Mouse (Mus musculus): ENCODE results near the gene Hcrtr2. TPM values are rescaled to one million over a fixed set of nuclear protein-coding genes. Genes with fewer than 3 reads are reported as not detected.

Gene Hcrtr2
- polyA plus RNA-seq, 1 experiment from 2014 or later = not detected

DNA sequence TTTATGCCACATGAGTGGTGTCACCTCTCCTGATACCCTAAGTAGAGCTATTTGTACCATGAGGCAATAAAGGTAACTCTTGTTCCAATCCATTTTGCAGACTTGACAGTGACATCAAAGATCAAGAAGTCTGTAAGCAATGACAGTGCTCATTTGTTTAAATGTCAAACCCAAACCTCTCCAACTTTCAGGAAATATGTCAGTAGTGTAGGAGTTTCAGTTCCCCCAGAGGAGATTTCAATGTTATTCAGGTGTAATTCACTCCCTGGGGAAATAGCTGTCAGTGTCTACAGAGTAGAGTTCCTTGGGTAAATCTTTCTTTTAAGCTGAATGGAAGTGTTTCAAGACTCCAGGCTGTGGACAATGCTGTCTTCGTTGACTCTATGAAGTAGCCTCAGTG, 2.9 kb downstream of the Hcrtr2 start:
- H3K9ac ChIP-seq (ENCODE audit: low read depth, low read length) = no peak overlapping the region
- H3K27ac ChIP-seq (ENCODE audit: low read depth, low read length) = no peak overlapping the region
- no peaks in the 10 kb centered on the region for H3K36me3 ChIP-seq (ENCODE audit: control insufficient read depth, insufficient read depth, low read length)
- 77% methylated on average over 1 of the region's 1 CpGs for WGBS
- no peak overlapping the region for H3K4me2 ChIP-seq
- H3K4me1 ChIP-seq (replicated peaks; ENCODE audit: control insufficient read depth, insufficient read depth, low read length) = no peaks in the 10 kb centered on the region
- H3K4me3 ChIP-seq (ENCODE audit: low read depth, low read length) = no peak overlapping the region
- H3K27me3 ChIP-seq (replicated peaks; ENCODE audit: control insufficient read depth, insufficient read depth, low read length) = peaks cover 14% of the 10 kb centered on the region
- no peak for ATAC-seq (replicated peaks; ENCODE audit: low FRiP score)
- no peak for DNase-seq (ENCODE audit: low spot score)
- H3K9me3 ChIP-seq (ENCODE audit: control insufficient read depth, low read length) = no peaks in the 10 kb centered on the region

DNA sequence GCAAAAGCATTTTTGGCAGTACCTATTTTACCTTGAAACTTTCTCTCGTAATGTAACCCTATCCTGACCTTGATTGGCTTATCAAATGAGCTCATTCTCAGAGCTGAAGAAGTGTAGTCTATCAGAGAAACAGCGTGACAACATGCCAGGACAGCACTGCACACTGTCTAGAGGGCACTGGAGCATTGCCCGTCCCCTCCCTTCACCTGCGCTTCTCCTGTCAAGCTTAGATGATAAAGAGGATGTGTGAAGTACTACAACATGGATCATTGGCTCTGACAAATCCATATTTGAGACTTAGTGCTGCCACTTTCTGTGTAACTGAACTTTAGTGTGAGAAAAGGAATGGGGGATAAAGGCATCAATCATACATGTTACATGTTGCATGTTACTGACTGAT, 5.4 kb downstream of the Hcrtr2 start:
- DNase-seq (ENCODE audit: low spot score) = no peak
- no peaks in the 10 kb centered on the region for H3K36me3 ChIP-seq (ENCODE audit: control insufficient read depth, insufficient read depth, low read length)
- H3K9me3 ChIP-seq (ENCODE audit: control insufficient read depth, low read length) = no peaks in the 10 kb centered on the region
- no peak overlapping the region for H3K9ac ChIP-seq (ENCODE audit: low read depth, low read length)
- H3K27ac ChIP-seq (ENCODE audit: low read depth, low read length) = no peak overlapping the region
- ATAC-seq (replicated peaks; ENCODE audit: low FRiP score) = no peak
- no peaks in the 10 kb centered on the region for H3K4me1 ChIP-seq (replicated peaks; ENCODE audit: control insufficient read depth, insufficient read depth, low read length)
- peaks cover 7% of the 10 kb centered on the region; the same call in 1 of the 2 replicates for H3K27me3 ChIP-seq (replicated peaks; ENCODE audit: control insufficient read depth, insufficient read depth, low read length)
- H3K4me3 ChIP-seq (ENCODE audit: low read depth, low read length) = no peak overlapping the region
- no peak overlapping the region for H3K4me2 ChIP-seq
- 72% methylated on average over 4 of the region's 4 CpGs for WGBS

DNA sequence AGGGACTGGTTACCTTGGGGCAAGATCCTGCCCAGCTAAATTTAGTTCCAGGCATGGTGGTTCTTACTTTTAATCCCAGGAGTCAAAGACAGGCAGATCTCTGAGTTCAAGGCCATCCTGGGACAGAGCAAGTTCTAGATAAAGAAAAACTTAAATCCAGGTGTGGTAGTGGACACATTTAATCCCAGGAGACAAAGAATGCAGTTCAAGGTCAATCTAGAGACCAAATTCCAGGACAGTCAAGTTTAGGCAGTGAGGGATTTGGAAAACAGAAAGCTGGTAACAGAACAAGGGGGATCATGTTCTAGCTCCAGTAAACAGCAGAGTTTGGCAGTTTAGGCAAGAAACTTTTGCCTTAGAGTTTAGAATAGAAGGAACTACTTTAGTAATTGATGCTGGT, 8.6 kb downstream of the Hcrtr2 start:
- Histone ChIP-seq H3K36me3 (ENCODE audit: control insufficient read depth, insufficient read depth, low read length) (no peaks in the 10 kb centered on the region), H3K4me2 (no peak overlapping the region), H3K27me3 (replicated peaks; ENCODE audit: control insufficient read depth, insufficient read depth, low read length) (no peaks in the 10 kb centered on the region), H3K27ac (ENCODE audit: low read depth, low read length) (no peak overlapping the region), H3K4me3 (ENCODE audit: low read depth, low read length) (no peak overlapping the region), H3K9me3 (ENCODE audit: control insufficient read depth, low read length) (no peaks in the 10 kb centered on the region), H3K9ac (ENCODE audit: low read depth, low read length) (no peak overlapping the region), H3K4me1 (replicated peaks; ENCODE audit: control insufficient read depth, insufficient read depth, low read length) (no peaks in the 10 kb centered on the region)
- DNase-seq (ENCODE audit: low spot score) = no peak
- no peak for ATAC-seq (replicated peaks; ENCODE audit: low FRiP score)

DNA sequence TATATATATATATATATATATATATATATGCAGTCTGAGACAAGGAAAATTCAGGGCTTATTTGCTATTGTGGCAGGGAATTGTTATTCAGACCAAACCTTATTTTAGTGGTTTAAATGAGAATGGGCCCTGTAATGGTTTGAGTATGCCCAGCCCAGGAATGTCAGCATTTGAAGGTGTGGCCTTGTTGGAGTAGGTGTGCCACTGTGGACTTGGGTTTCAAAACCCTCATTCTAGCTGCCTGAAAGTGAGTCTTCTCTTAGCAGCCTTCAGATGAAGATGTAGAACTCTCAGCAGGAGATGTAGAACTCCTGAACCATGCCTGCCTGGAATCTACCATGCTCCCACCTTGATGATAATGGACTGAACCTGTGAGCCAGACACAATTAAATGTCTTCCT, 9.7 kb downstream of the Hcrtr2 start:
- Histone ChIP-seq H3K9ac (ENCODE audit: low read depth, low read length) (no peak overlapping the region), H3K27ac (ENCODE audit: low read depth, low read length) (no peak overlapping the region), H3K9me3 (ENCODE audit: control insufficient read depth, low read length) (no peaks in the 10 kb centered on the region), H3K4me3 (ENCODE audit: low read depth, low read length) (no peak overlapping the region), H3K4me2 (no peak overlapping the region), H3K4me1 (replicated peaks; ENCODE audit: control insufficient read depth, insufficient read depth, low read length) (no peaks in the 10 kb centered on the region), H3K27me3 (replicated peaks; ENCODE audit: control insufficient read depth, insufficient read depth, low read length) (no peaks in the 10 kb centered on the region), H3K36me3 (ENCODE audit: control insufficient read depth, insufficient read depth, low read length) (no peaks in the 10 kb centered on the region)
- DNase-seq (ENCODE audit: low spot score) = no peak
- no peak for ATAC-seq (replicated peaks; ENCODE audit: low FRiP score)

DNA sequence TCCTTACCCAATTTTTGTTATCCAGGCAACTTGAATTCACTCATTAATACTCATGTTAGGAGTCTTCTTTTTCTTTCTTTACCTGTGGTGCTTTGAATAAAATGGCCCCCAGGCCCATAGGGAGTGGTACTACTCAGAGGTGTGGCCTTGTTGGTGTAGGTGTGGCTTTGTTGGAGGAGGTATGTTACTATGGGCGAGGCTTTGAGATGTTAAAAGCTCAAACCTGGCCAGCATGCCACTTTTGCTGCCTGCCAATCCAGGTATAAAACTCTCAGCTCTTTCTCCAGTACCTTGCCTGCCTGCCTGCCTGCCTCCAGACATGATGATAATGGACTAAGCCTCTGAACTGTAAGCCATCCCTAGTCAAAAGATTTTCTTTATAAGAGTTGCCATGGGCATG, 11.4 kb downstream of the Hcrtr2 start:
- ATAC-seq (replicated peaks; ENCODE audit: low FRiP score) (no peak), DNase-seq (ENCODE audit: low spot score) (no peak)
- no peaks in the 10 kb centered on the region for H3K9me3 ChIP-seq (ENCODE audit: control insufficient read depth, low read length)
- no peaks in the 10 kb centered on the region for H3K27me3 ChIP-seq (replicated peaks; ENCODE audit: control insufficient read depth, insufficient read depth, low read length)
- H3K4me2 ChIP-seq = no peak overlapping the region
- H3K9ac ChIP-seq (ENCODE audit: low read depth, low read length) = no peak overlapping the region
- H3K4me1 ChIP-seq (replicated peaks; ENCODE audit: control insufficient read depth, insufficient read depth, low read length) = no peaks in the 10 kb centered on the region
- no peaks in the 10 kb centered on the region for H3K36me3 ChIP-seq (ENCODE audit: control insufficient read depth, insufficient read depth, low read length)
- H3K27ac ChIP-seq (ENCODE audit: low read depth, low read length) = no peak overlapping the region
- 41% methylated on average over 1 of the region's 1 CpGs for WGBS
- no peak overlapping the region for H3K4me3 ChIP-seq (ENCODE audit: low read depth, low read length)

DNA sequence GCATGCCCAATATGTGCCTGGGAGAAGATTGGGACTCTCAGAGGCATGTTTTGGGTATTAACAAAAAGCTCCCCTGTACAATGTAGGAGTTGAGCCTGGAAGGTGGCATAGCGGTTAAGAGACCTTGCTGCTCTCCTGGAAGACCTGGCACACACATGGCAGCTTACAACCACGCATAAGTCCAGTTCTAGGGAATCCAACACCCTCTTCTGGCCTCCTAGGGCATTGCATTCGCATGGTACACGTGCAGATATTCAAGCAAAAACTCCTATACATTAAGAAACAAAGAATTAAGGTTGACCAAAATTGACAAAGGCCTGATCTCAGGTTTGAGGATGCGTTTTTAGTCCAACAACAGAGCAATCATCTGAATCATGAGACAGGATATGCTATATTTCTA, 32.3 kb downstream of the Hcrtr2 start:
- no peaks in the 10 kb centered on the region for H3K9me3 ChIP-seq (ENCODE audit: control insufficient read depth, low read length)

DNA sequence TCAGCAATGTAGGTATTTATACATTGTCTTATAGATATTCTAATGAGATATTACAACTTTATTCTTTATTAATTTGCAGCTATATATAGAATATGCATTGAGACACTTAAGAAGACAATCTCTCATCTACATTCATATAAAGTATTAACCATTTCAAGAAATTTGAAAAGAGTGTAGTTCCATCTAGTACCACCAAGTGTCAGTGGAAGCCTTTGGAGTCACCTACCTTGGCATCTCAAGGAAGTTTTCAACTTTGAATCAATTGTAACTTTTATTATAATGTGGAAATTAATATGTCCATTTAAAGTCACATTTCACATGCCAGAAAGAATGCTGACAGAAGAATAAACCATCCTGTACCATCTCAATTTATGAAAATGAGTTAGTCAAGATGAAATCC, 52.8 kb downstream of the Hcrtr2 start:
- ATAC-seq (replicated peaks; ENCODE audit: low FRiP score) = no peak
- DNase-seq (ENCODE audit: low spot score) = no peak
- Histone ChIP-seq H3K4me3 (ENCODE audit: low read depth, low read length) (no peak overlapping the region), H3K36me3 (ENCODE audit: control insufficient read depth, insufficient read depth, low read length) (no peaks in the 10 kb centered on the region), H3K9me3 (ENCODE audit: control insufficient read depth, low read length) (no peaks in the 10 kb centered on the region), H3K4me2 (no peak overlapping the region), H3K9ac (ENCODE audit: low read depth, low read length) (no peak overlapping the region), H3K27me3 (replicated peaks; ENCODE audit: control insufficient read depth, insufficient read depth, low read length) (no peaks in the 10 kb centered on the region), H3K4me1 (replicated peaks; ENCODE audit: control insufficient read depth, insufficient read depth, low read length) (no peaks in the 10 kb centered on the region), H3K27ac (ENCODE audit: low read depth, low read length) (no peak overlapping the region)

More for the DNA sequence above, 32.3 kb downstream of the Hcrtr2 start:
- ATAC-seq (replicated peaks; ENCODE audit: low FRiP score) (no peak), DNase-seq (ENCODE audit: low spot score) (no peak)
- Histone ChIP-seq H3K27ac (ENCODE audit: low read depth, low read length) (no peak overlapping the region), H3K27me3 (replicated peaks; ENCODE audit: control insufficient read depth, insufficient read depth, low read length) (no peaks in the 10 kb centered on the region), H3K9ac (ENCODE audit: low read depth, low read length) (no peak overlapping the region), H3K4me1 (replicated peaks; ENCODE audit: control insufficient read depth, insufficient read depth, low read length) (no peaks in the 10 kb centered on the region), H3K36me3 (ENCODE audit: control insufficient read depth, insufficient read depth, low read length) (no peaks in the 10 kb centered on the region), H3K4me3 (ENCODE audit: low read depth, low read length) (no peak overlapping the region), H3K4me2 (no peak overlapping the region)
- whole genome bisulfite sequencing = 59% methylated on average over 5 of the region's 5 CpGs

DNA sequence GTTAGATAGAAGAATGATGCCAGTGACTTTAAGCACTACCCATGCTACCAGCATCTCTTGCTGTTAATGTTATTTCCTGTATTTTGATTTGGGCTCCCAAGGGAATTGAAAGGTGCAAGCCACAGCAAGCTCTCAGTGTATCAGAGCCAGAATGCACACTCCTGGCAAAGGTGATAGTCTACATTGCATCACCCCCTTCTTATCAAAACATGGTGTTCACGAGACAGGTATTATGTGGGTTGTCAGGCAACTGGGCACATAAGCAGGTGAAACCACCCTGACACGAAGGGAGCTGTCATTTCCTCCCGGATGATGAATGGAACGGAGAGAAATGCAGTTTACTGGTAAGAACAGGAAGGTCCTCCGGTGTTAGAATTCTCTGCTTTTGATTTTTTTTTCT, 65.9 kb downstream of the Hcrtr2 start:
- no peak for DNase-seq (ENCODE audit: low spot score)

DNA sequence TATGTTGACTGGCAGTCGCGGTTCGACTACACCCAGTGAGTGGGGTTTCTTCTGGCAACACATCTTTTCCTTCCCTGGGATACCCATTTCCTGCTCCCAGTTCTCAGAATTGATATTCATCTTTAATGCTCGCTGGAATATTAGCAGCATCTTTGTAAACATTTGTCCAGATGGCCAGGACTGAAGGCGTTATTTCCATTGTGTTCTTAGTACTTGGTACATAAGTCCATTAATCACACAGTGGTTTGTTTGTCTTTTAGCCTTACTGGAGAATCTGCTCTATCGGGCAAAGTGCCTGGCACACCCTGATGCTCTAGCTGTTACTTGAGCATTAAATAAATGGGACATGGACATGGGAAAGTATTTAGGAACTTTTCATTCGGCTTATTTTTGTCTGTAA, 71.1 kb downstream of the Hcrtr2 start:
- ATAC-seq (replicated peaks; ENCODE audit: low FRiP score) (no peak), DNase-seq (ENCODE audit: low spot score) (no peak)
- Histone ChIP-seq H3K27me3 (replicated peaks; ENCODE audit: control insufficient read depth, insufficient read depth, low read length) (no peaks in the 10 kb centered on the region), H3K27ac (ENCODE audit: low read depth, low read length) (no peak overlapping the region), H3K4me1 (replicated peaks; ENCODE audit: control insufficient read depth, insufficient read depth, low read length) (no peaks in the 10 kb centered on the region), H3K9ac (ENCODE audit: low read depth, low read length) (no peak overlapping the region), H3K36me3 (ENCODE audit: control insufficient read depth, insufficient read depth, low read length) (no peaks in the 10 kb centered on the region), H3K4me3 (ENCODE audit: low read depth, low read length) (no peak overlapping the region), H3K9me3 (ENCODE audit: control insufficient read depth, low read length) (no peaks in the 10 kb centered on the region), H3K4me2 (no peak overlapping the region)
- WGBS = 77% methylated on average over 7 of the region's 7 CpGs

More for the DNA sequence above, 65.9 kb downstream of the Hcrtr2 start:
- WGBS = 73% methylated on average over 5 of the region's 5 CpGs
- H3K4me3 ChIP-seq (ENCODE audit: low read depth, low read length) = no peak overlapping the region
- H3K9ac ChIP-seq (ENCODE audit: low read depth, low read length) = no peak overlapping the region
- H3K4me1 ChIP-seq (replicated peaks; ENCODE audit: control insufficient read depth, insufficient read depth, low read length) = no peaks in the 10 kb centered on the region
- no peaks in the 10 kb centered on the region for H3K36me3 ChIP-seq (ENCODE audit: control insufficient read depth, insufficient read depth, low read length)
- H3K27me3 ChIP-seq (replicated peaks; ENCODE audit: control insufficient read depth, insufficient read depth, low read length) = no peaks in the 10 kb centered on the region
- no peak overlapping the region for H3K4me2 ChIP-seq
- H3K9me3 ChIP-seq (ENCODE audit: control insufficient read depth, low read length) = no peaks in the 10 kb centered on the region
- ATAC-seq (replicated peaks; ENCODE audit: low FRiP score) = no peak
- no peak overlapping the region for H3K27ac ChIP-seq (ENCODE audit: low read depth, low read length)
